Mouse (Mus musculus) kidney, adult 8-10 months (tissue): Measurements from ENCODE around the gene Ino80b.

Experiments used
- DNase-seq, 2 experiments: peaks; one replicate each; pipeline ENCODE4 v3.0.0; 2022

The Ino80b gene

GRCm38 (mm10) chr6:83083497-83083896, 41.7 kb downstream of the Ino80b start:
- DNase-seq: no peak

GRCm38 (mm10) chr6:83080210-83080609, 45.0 kb downstream of the Ino80b start:
- no peak for DNase-seq

GRCm38 (mm10) chr6:83078324-83078858, 46.8 kb downstream of the Ino80b start:
- peak; percentile 99 to 100 for DNase-seq

GRCm38 (mm10) chr6:83077630-83078323, 47.5 kb downstream of the Ino80b start, which contains the start of gene Pcgf1:
Gene Pcgf1, plus strand, starts transcription at chr6:83077869.
- peak in 1 of 2 experiments; percentile 39 for DNase-seq

GRCm38 (mm10) chr6:83074979-83075378, 50.3 kb downstream of the Ino80b start:
- DNase-seq: no peak
